Mouse (Mus musculus): ENCODE results near the gene Gm38100. TPM values are rescaled to one million over a fixed set of nuclear protein-coding genes. Genes with fewer than 3 reads are reported as not detected.

Gm38100 gene
- polyA plus RNA-seq (2015; fragmentation: Nextera tagmentation; extraction: Ambion mirVana) = 0.08 TPM in 1 of 2 replicates, not detected in the other

DNA sequence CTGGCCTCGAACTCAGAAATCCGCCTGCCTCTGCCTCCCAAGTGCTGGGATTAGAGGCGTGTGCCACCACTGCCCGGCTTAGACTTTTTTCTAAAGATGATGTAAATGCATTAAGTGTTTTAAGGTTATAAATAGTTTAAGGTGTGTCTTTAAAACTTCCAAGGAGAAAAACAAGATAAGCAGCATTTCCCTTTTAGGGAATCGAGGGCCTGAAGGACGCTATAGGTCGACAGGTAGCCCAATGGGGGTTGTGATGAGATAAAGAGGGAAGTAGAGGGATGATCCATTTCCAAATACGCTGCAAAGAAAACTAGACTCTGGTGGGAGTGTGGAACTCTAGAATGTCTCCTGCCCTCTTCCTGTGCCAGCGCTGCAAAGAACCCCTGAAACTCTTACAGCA, at the start of gene Gm38100:
TSS of gene Gm38100 (plus strand) at position 301 of the 400 bp plus-strand sequence.
- Histone ChIP-seq H3K9ac (no peak within 1 kb of the TSS), H3K4me2 (no peak within 1 kb of the TSS), H3K27me3 (no peaks in the 10 kb centered on the region), H3K4me1 (replicated peaks) (no peaks in the 10 kb centered on the region), H3K27ac (no peak within 1 kb of the TSS), H3K9me3 (replicated peaks) (no peaks in the 10 kb centered on the region), H3K4me3 (replicated peaks) (no peak within 1 kb of the TSS), H3K36me3 (no peaks in the 10 kb centered on the region)
- ATAC-seq (ENCODE audit: low read depth) (no peak), DNase-seq (no peak)
- WGBS (ENCODE audit: insufficient replicate concordance) = 64% methylated on average over 9 of the region's 9 CpGs

DNA sequence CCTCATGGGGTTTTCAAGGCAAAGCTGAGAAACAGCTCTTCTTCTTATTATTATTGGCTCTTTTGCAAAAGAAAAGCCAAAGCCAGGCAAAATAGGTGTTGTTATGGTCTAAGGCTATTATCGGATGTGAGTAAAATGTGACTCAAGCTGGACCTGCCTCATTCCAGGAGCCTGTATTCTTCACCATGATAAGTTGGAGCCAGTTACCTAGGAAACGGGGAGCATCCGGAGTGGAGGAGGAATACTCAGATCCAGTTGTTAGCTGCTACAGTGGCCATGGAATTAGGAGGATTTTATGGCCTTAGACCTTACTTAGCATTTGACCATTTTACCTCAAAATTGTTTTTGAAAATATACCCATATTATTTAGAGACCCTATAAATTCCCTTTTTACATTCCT, 49.4 kb upstream of the Gm38100 start:
- H3K27me3 ChIP-seq = no peaks in the 10 kb centered on the region
- H3K9me3 ChIP-seq (replicated peaks) = no peaks in the 10 kb centered on the region
- H3K36me3 ChIP-seq = no peaks in the 10 kb centered on the region
- no peak overlapping the region for H3K4me2 ChIP-seq
- no peak for DNase-seq
- H3K27ac ChIP-seq = no peak overlapping the region
- no peak overlapping the region for H3K9ac ChIP-seq
- H3K4me3 ChIP-seq (replicated peaks) = no peak overlapping the region
- WGBS (ENCODE audit: insufficient replicate concordance) = 84% methylated on average over 3 of the region's 3 CpGs
- no peaks in the 10 kb centered on the region for H3K4me1 ChIP-seq (replicated peaks)
- ATAC-seq (ENCODE audit: low read depth) = no peak

DNA sequence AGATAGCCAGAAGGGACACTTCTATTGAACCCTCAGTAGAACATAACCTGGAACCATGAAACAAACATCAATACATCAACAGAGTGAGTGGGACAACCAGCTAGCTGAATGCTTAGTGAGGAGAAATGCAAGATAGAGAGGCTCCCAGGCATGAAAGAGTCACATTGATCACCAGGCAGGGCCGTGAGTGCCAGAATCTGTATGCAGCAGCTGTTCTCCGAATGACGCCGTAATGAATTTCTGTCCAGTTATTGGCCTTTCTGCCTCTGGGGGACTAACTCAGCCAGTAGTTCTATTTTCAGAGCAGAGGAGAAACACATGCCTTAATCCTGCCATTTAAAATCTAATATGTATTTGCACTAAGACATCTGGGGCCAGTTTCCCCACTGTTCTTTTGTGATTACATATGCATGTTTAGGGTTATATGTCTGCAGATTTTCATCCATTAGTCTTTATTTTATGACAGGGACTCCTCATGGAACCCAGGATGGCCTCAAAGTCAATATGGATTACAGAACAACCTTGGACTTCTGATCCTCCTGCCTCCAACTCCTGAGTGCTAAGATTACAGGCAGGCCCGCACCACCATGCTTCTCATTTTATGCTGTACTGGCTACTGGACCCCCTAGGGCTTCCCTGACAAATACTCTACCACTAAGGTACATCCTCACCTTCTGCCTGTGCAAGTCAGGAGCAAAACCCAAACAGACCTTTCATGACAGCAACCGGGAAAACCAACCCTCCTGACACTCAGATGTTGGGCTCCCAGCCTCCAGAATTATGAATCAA, 47.9 kb upstream of the Gm38100 start:
- Histone ChIP-seq H3K27ac (no peak overlapping the region), H3K27me3 (no peaks in the 10 kb centered on the region), H3K9ac (no peak overlapping the region), H3K9me3 (replicated peaks) (no peaks in the 10 kb centered on the region), H3K4me1 (replicated peaks) (no peaks in the 10 kb centered on the region), H3K4me2 (no peak overlapping the region), H3K4me3 (replicated peaks) (no peak overlapping the region), H3K36me3 (no peaks in the 10 kb centered on the region)
- DNase-seq = no peak
- ATAC-seq (ENCODE audit: low read depth) = no peak
- WGBS (ENCODE audit: insufficient replicate concordance) = 75% methylated on average over 6 of the region's 6 CpGs

DNA sequence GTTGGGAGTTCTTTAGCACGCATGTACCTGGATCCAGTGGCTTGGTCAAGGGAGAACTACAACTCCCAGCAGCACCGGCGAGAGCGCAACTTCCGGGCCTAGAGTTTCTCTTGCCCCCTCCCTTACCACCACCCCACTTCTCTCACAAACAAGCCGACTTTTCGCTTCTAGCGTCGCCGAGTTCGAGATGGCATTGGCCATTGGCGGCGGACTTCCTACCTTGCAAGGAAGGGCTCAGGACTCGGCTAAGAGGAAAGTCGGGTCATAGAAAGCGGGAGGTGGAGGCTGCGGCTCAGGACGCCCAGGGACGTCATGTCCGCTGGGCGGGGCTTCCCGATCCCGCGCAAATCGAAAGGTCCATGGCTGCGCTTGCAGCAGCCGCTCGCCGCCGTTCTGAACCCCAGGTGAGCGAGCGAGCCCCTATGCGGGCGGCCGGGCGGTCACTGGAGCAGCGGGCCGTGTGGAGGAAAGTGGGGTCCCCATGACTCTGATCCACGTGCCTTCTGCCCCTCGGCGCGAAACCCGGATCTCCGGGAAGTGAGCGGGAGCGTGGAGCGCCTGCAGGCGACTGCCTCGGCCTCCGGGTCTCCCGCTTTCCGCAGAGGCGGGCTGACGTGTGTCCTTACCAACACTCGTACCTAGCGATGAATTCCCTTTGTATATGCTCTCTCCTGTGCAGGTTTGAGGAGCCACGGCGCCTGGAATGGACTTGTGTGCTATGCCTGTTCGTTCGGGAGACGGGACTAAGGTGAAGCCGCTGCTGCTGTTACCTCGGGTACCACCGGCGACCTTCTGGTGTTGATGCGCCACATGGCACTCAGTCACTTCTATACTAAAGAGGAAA, 39.5 kb upstream of the Gm38100 start, which contains the start of gene Exo1:
TSS of gene Exo1 (plus strand) at position 129 of the 844 bp plus-strand sequence.
- Histone ChIP-seq H3K36me3 (peaks cover 33% of the 10 kb centered on the region), H3K27me3 (no peaks in the 10 kb centered on the region), H3K4me2 (peak within 1 kb of the TSS; percentile 78), H3K9ac (peak within 1 kb of the TSS; percentile 86), H3K4me3 (replicated peaks) (peak within 1 kb of the TSS; percentile 89), H3K9me3 (replicated peaks) (no peaks in the 10 kb centered on the region), H3K27ac (peak within 1 kb of the TSS; percentile 69), H3K4me1 (replicated peaks) (peaks cover 23% of the 10 kb centered on the region)
- DNase-seq = peak; percentile 81
- peak; percentile 98 for ATAC-seq (ENCODE audit: low read depth)
- WGBS (ENCODE audit: insufficient replicate concordance) = under 1% methylated on average over 66 of the region's 66 CpGs

DNA sequence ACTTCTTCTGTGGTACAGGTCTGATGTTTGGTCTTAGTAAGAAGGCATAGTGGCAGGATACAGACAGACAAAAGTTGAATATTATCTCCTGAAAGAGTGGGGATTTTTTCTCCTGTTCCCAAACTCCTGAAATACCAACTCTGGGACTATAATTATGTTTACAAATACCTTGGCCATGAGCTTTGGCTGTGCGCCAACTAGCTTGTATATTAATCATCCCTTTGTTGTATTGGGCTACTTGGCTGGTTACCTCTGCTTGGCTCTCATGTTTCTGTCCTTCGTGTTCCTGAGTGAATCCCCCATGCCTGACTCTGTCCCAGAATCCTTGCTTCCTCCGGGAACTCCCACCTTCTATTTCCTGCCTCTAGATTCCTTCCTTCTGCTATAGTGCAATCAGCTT, 36.7 kb upstream of the Gm38100 start:
- Histone ChIP-seq H3K9ac (no peak overlapping the region), H3K4me2 (no peak overlapping the region), H3K36me3 (peaks cover 54% of the 10 kb centered on the region), H3K27me3 (no peaks in the 10 kb centered on the region), H3K4me1 (replicated peaks) (peaks cover 23% of the 10 kb centered on the region), H3K9me3 (replicated peaks) (no peaks in the 10 kb centered on the region), H3K4me3 (replicated peaks) (no peak overlapping the region), H3K27ac (no peak overlapping the region)
- ATAC-seq (ENCODE audit: low read depth) (no peak), DNase-seq (no peak)
- 87% methylated on average over 3 of the region's 3 CpGs for WGBS (ENCODE audit: insufficient replicate concordance)

DNA sequence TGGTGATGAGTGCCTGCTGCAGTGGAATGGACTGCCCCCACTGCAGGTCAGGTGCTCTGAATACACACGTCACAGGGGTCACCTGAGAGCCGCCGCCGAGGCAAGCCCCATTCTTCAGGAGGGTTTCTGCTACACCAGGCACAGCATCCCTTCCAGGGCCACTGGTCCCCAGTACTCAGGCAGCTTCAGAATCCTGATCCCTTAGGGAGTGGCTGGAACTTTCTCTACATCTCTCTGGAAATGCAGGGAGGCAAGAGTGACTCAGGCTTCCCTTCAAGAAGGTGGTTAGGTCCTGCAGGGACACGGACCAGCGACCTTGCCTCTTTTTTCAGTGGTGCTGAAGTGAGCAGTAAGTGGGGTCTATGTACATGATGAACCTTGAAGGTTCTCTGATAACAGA, 26.9 kb upstream of the Gm38100 start:
- Histone ChIP-seq H3K36me3 (peaks cover 77% of the 10 kb centered on the region), H3K4me2 (no peak overlapping the region), H3K9ac (no peak overlapping the region), H3K4me3 (replicated peaks) (no peak overlapping the region), H3K27ac (no peak overlapping the region), H3K27me3 (no peaks in the 10 kb centered on the region), H3K4me1 (replicated peaks) (no peaks in the 10 kb centered on the region), H3K9me3 (replicated peaks) (no peaks in the 10 kb centered on the region)
- DNase-seq (no peak), ATAC-seq (ENCODE audit: low read depth) (no peak)
- 86% methylated on average over 6 of the region's 6 CpGs for WGBS (ENCODE audit: insufficient replicate concordance)

DNA sequence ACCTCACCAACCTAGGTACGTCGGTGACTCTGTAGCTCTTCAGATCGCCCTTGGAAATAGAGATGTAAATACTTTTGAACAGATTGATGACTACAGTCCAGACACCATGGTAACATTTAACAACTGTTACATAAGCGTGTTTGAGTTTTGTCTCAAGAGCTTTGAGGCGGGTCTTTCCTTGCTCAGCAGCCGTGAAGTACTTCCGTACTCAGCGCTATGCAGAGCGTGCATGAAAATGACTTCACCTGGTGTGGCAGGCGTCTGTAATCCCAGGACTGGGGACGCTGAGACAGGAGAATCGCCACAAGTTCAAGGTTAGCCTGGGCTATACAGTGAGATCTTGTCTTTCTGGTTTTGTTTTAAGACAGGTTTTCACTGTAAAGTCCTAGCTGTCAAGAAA, 26.4 kb upstream of the Gm38100 start:
- DNase-seq (no peak), ATAC-seq (ENCODE audit: low read depth) (no peak)
- Histone ChIP-seq H3K9ac (no peak overlapping the region), H3K36me3 (peaks cover 77% of the 10 kb centered on the region), H3K9me3 (replicated peaks) (no peaks in the 10 kb centered on the region), H3K4me3 (replicated peaks) (no peak overlapping the region), H3K4me1 (replicated peaks) (no peaks in the 10 kb centered on the region), H3K27ac (no peak overlapping the region), H3K27me3 (no peaks in the 10 kb centered on the region), H3K4me2 (no peak overlapping the region)
- 90% methylated on average over 12 of the region's 12 CpGs for WGBS (ENCODE audit: insufficient replicate concordance)

DNA sequence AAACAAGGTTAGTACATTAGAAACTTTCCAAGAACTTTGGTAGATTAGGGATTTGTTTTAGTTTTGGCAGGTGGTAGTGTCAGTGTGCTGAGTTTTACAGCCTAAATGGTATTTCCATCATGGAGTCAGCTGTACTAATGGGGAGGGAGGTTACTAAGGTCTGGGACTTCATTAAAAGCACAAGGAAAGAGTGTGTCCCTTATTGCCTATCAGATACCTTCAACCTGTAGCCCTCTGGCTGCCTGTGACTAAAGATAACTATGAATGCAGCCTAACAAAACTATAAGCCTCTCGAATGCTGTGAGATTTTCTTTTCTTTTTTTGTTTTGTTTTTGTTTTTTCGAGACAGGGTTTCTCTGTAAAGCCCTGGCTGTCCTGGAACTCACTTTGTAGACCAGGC, 8.9 kb upstream of the Gm38100 start:
- Histone ChIP-seq H3K27me3 (no peaks in the 10 kb centered on the region), H3K4me1 (replicated peaks) (peaks cover 14% of the 10 kb centered on the region), H3K4me3 (replicated peaks) (no peak overlapping the region), H3K4me2 (no peak overlapping the region), H3K27ac (no peak overlapping the region), H3K36me3 (peaks cover 41% of the 10 kb centered on the region), H3K9me3 (replicated peaks) (no peaks in the 10 kb centered on the region), H3K9ac (no peak overlapping the region)
- ATAC-seq (ENCODE audit: low read depth) = no peak
- WGBS (ENCODE audit: insufficient replicate concordance) = 35% methylated on average over 2 of the region's 2 CpGs
- no peak for DNase-seq

DNA sequence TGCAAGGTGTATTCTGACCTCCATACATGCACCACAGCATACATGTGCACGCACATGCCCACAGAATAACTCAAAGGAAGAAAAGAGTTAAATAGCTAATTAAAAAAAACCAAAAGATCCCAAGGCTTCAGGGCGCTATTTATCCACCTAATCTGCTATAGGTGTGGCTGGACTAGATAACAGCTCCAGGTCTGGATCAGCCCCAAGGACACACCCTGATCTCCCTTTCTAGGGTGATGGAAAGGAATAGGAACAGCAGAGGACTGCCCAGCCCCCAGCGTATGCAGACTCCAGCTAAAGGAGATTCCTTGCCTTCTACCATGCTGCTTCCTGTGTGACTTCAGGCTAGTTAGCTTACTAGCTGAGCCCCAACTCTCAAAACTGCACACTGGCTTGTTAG, 8.1 kb upstream of the Gm38100 start:
- no peaks in the 10 kb centered on the region for H3K27me3 ChIP-seq
- ATAC-seq (ENCODE audit: low read depth) (0 out of 2 replicates have a peak, but pooled peaks have one; percentile 41), DNase-seq (no peak)
- whole genome bisulfite sequencing (ENCODE audit: insufficient replicate concordance) = 67% methylated on average over 3 of the region's 3 CpGs
- H3K27ac ChIP-seq = no peak overlapping the region
- peaks cover 32% of the 10 kb centered on the region for H3K36me3 ChIP-seq
- peaks cover 14% of the 10 kb centered on the region for H3K4me1 ChIP-seq (replicated peaks)
- H3K4me3 ChIP-seq (replicated peaks) = no peak overlapping the region
- no peak overlapping the region for H3K9ac ChIP-seq
- H3K9me3 ChIP-seq (replicated peaks) = no peaks in the 10 kb centered on the region
- no peak overlapping the region for H3K4me2 ChIP-seq

DNA sequence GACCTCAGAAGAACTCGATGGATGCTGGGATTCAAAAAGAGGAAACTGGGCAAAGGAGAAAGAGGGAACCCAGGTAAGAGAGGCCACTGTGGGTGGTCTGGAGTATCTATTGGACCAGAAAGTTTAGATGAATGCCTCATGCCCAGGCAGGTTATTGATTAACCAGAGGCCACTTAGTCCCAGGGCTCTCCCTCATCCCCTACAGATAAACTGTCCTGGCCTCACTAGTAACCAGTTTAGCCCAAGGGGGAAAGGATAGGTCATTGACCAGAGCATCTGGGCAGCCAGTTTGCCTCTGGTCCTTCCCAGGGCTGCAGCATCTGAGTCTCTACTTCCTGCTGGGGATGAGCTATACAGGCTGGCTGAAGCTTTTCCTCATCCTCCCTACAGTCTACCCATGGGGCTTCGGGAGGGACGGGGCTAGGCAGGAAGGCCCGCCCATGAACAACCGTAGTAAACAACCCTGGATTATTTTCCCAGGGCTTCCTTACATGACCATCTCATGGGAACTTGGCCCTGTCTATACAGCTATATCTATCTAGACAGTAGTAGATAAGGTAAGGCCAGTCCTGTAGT, 6.3 kb upstream of the Gm38100 start:
- H3K9ac ChIP-seq = no peak overlapping the region
- H3K4me2 ChIP-seq = no peak overlapping the region
- peak; percentile 48; the same call in 1 of the 2 replicates for ATAC-seq (ENCODE audit: low read depth)
- no peaks in the 10 kb centered on the region for H3K9me3 ChIP-seq (replicated peaks)
- H3K36me3 ChIP-seq = peaks cover 15% of the 10 kb centered on the region
- no peak overlapping the region for H3K27ac ChIP-seq
- 59% methylated on average over 5 of the region's 5 CpGs for WGBS (ENCODE audit: insufficient replicate concordance)
- peaks cover 14% of the 10 kb centered on the region for H3K4me1 ChIP-seq (replicated peaks)
- DNase-seq = no peak
- no peaks in the 10 kb centered on the region for H3K27me3 ChIP-seq
- no peak overlapping the region for H3K4me3 ChIP-seq (replicated peaks)

DNA sequence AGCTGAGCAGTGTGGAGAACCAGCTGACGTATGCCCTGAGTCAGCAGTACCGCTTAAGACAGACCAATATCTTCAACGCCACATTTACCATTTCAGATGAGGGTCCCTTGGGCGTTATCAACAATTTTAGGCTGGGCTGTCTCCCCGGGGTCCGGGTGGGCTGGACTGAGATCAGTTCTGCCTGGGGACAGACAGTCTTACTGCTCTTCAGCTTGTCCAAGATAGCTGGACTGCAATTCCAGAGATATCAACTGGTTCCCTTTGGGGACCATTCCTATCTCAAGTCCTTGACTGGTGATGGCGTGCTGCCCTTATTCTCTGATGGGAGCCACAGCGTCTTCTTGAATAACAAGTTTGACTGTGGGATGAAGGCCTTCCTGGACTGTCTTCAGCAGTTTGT, 962 bp downstream of the Gm38100 start:
- Histone ChIP-seq H3K4me1 (replicated peaks) (no peaks in the 10 kb centered on the region), H3K9me3 (replicated peaks) (no peaks in the 10 kb centered on the region), H3K27me3 (no peaks in the 10 kb centered on the region), H3K36me3 (no peaks in the 10 kb centered on the region), H3K9ac (no peak overlapping the region), H3K4me2 (no peak overlapping the region), H3K27ac (no peak overlapping the region), H3K4me3 (replicated peaks) (no peak overlapping the region)
- ATAC-seq (ENCODE audit: low read depth) (no peak), DNase-seq (no peak)
- WGBS (ENCODE audit: insufficient replicate concordance) = 70% methylated on average over 8 of the region's 8 CpGs

All from liver, embryonic 13.5 days (tissue).